Mouse (Mus musculus) thymus, postnatal 0 days (tissue): ENCODE measurements around the gene Cacna1c. TPM values are rescaled to one million over a fixed set of nuclear protein-coding genes. Genes with fewer than 3 reads are reported as not detected.

Source experiments
- DNase-seq: peaks from one replicate; pipeline ENCODE4 v3.0.0-alpha.2; 2015; ENCODE audit warnings: low spot score
- polyA plus RNA-seq: library from polyadenylated mRNA; unstranded; fragments of >200 nt; fragmentation: Nextera tagmentation; extraction: Ambion mirVana; gene quantifications from 2 replicates; pipeline ENCODE4 v1.2.1, GENCODE M21; 2015

Cacna1c gene
- polyA plus RNA-seq, 1 experiment from 2014 or later, result 0.96 TPM

- no peak for DNase-seq
Measured at GRCm38 (mm10) chr6:119058896-119059295, 137.3 kb downstream of the Cacna1c start.

GRCm38 (mm10) chr6:119058461-119058860 is 137.8 kb downstream of the Cacna1c start:
- no peak for DNase-seq

- DNase-seq, result no peak
Measured at GRCm38 (mm10) chr6:119057076-119057479, 139.1 kb downstream of the Cacna1c start.

GRCm38 (mm10) chr6:119052801-119053200 is 143.4 kb downstream of the Cacna1c start:
- DNase-seq, result no peak

GRCm38 (mm10) chr6:119052366-119052765 is 143.9 kb downstream of the Cacna1c start:
- no peak for DNase-seq

- no peak for DNase-seq
Measured at GRCm38 (mm10) chr6:119051721-119052120, 144.5 kb downstream of the Cacna1c start.

- DNase-seq, result no peak
Measured at GRCm38 (mm10) chr6:119047340-119047739, 148.9 kb downstream of the Cacna1c start.

GRCm38 (mm10) chr6:119045498-119045897 is 150.7 kb downstream of the Cacna1c start:
- no peak for DNase-seq

- no peak for DNase-seq
Measured at GRCm38 (mm10) chr6:119044148-119044547, 152.1 kb downstream of the Cacna1c start.

- no peak for DNase-seq
Measured at GRCm38 (mm10) chr6:119042803-119043202, 153.4 kb downstream of the Cacna1c start.

- DNase-seq, result no peak
Measured at GRCm38 (mm10) chr6:119040961-119041360, 155.3 kb downstream of the Cacna1c start.

- DNase-seq, result no peak
Measured at GRCm38 (mm10) chr6:119039815-119040214, 156.4 kb downstream of the Cacna1c start.

- DNase-seq, result no peak
Measured at GRCm38 (mm10) chr6:119039293-119039692, 156.9 kb downstream of the Cacna1c start.

- DNase-seq, result no peak
Measured at GRCm38 (mm10) chr6:119037815-119038214, 158.4 kb downstream of the Cacna1c start.

GRCm38 (mm10) chr6:119037047-119037446 is 159.2 kb downstream of the Cacna1c start:
- DNase-seq, result no peak

GRCm38 (mm10) chr6:119035361-119035760 is 160.9 kb downstream of the Cacna1c start:
- no peak for DNase-seq

- no peak for DNase-seq
Measured at GRCm38 (mm10) chr6:119034947-119035346, 161.3 kb downstream of the Cacna1c start.

- no peak for DNase-seq
Measured at GRCm38 (mm10) chr6:119027880-119028279, 168.3 kb downstream of the Cacna1c start.

- DNase-seq, result peak; percentile 40
Measured at GRCm38 (mm10) chr6:119022850-119023249, 173.4 kb downstream of the Cacna1c start.

GRCm38 (mm10) chr6:119021226-119021625 is 175.0 kb downstream of the Cacna1c start:
- no peak for DNase-seq

- no peak for DNase-seq
Measured at GRCm38 (mm10) chr6:119018956-119019355, 177.3 kb downstream of the Cacna1c start.

GRCm38 (mm10) chr6:119018256-119018655 is 178.0 kb downstream of the Cacna1c start:
- DNase-seq, result no peak

GRCm38 (mm10) chr6:119017498-119017897 is 178.7 kb downstream of the Cacna1c start:
- no peak for DNase-seq

GRCm38 (mm10) chr6:119015346-119015745 is 180.9 kb downstream of the Cacna1c start:
- no peak for DNase-seq
